Mouse (Mus musculus): ENCODE measurements around the gene Itgb1. TPM values are rescaled to one million over a fixed set of nuclear protein-coding genes. Genes with fewer than 3 reads are reported as not detected.

Gene Itgb1
- 100 to 1,000 TPM; 177 to 199 TPM for total RNA-seq (2021)
- long read RNA-seq, experiment 1, transcript Itgb1-201 (16 exons, 3,815 nt), result major isoform, 17 of 60 reads
- long read RNA-seq, experiment 1, partial matches to known transcripts, result 17 of 60 reads
- long read RNA-seq, experiment 1, other reads (novel, unspliced or antisense), result 26 of 60 reads
- long read RNA-seq, experiment 2, transcript Itgb1-201 (16 exons, 3,815 nt), result major isoform, 47 of 135 reads
- long read RNA-seq, experiment 2, partial matches to known transcripts, result 22 of 135 reads
- long read RNA-seq, experiment 2, other reads (novel, unspliced or antisense), result 66 of 135 reads

GRCm38 (mm10) chr8:128685507-128686428 is at the start of gene Itgb1:
TSS of gene Itgb1 (plus strand) at chr8:128685654.
- DNase-seq, result peak; percentile 96

- DNase-seq, result no peak
Measured at GRCm38 (mm10) chr8:128643104-128643503, 42.4 kb upstream of the Itgb1 start.

- no peak for DNase-seq
Measured at GRCm38 (mm10) chr8:128645452-128645851, 40.0 kb upstream of the Itgb1 start.

- no peak for DNase-seq
Measured at GRCm38 (mm10) chr8:128646456-128646855, 39.0 kb upstream of the Itgb1 start.

GRCm38 (mm10) chr8:128648071-128648470 is 37.4 kb upstream of the Itgb1 start:
- DNase-seq, result no peak

- peak; percentile 49 for DNase-seq
Measured at GRCm38 (mm10) chr8:128650331-128650855, 35.1 kb upstream of the Itgb1 start.

GRCm38 (mm10) chr8:128652399-128653109 is 32.9 kb upstream of the Itgb1 start:
- no peak for DNase-seq

GRCm38 (mm10) chr8:128653642-128654364 is 31.7 kb upstream of the Itgb1 start:
- no peak for DNase-seq

GRCm38 (mm10) chr8:128654365-128655099 is 30.9 kb upstream of the Itgb1 start:
- DNase-seq, result peak; percentile 76

GRCm38 (mm10) chr8:128662144-128662543 is 23.3 kb upstream of the Itgb1 start:
- no peak for DNase-seq

- no peak for DNase-seq
Measured at GRCm38 (mm10) chr8:128662696-128663095, 22.8 kb upstream of the Itgb1 start.

- no peak for DNase-seq
Measured at GRCm38 (mm10) chr8:128663106-128663505, 22.3 kb upstream of the Itgb1 start.

GRCm38 (mm10) chr8:128666576-128667263 is 18.7 kb upstream of the Itgb1 start:
- DNase-seq, result no peak

GRCm38 (mm10) chr8:128671813-128672212 is 13.6 kb upstream of the Itgb1 start:
- DNase-seq, result no peak

- DNase-seq, result no peak
Measured at GRCm38 (mm10) chr8:128672441-128672840, 13.0 kb upstream of the Itgb1 start.

GRCm38 (mm10) chr8:128672950-128673349 is 12.5 kb upstream of the Itgb1 start:
- DNase-seq, result no peak

- DNase-seq, result no peak
Measured at GRCm38 (mm10) chr8:128675848-128676629, 9.4 kb upstream of the Itgb1 start.

GRCm38 (mm10) chr8:128679909-128680308 is 5.5 kb upstream of the Itgb1 start:
- DNase-seq, result peak; percentile 60
